Mouse (Mus musculus) frontal cortex, postnatal 36 days (tissue): ENCODE results near the gene Dennd1a.

Experiments used
- DNase-seq, 2 experiments: peaks; one replicate each; pipeline ENCODE4 v3.0.0; 2022; ENCODE audit warnings: low spot score in 2 of 2

The Dennd1a gene

GRCm38 (mm10) chr2:37776016-37776415 lies 511.2 kb downstream of the Dennd1a start, which contains the start of gene Crb2:
Gene Crb2 (plus strand): TSS chr2:37776249.
- no peak for DNase-seq

GRCm38 (mm10) chr2:37774571-37774970 lies 512.6 kb downstream of the Dennd1a start:
- no peak for DNase-seq

GRCm38 (mm10) chr2:37771618-37772285 lies 515.4 kb downstream of the Dennd1a start:
- DNase-seq = peak; percentile 94 to 96

GRCm38 (mm10) chr2:37769793-37770192 lies 517.4 kb downstream of the Dennd1a start:
- DNase-seq = no peak

- peak; percentile 51 to 68 for DNase-seq
Observed at GRCm38 (mm10) chr2:37768903-37769302, 518.3 kb downstream of the Dennd1a start.

GRCm38 (mm10) chr2:37767739-37768138 lies 519.5 kb downstream of the Dennd1a start:
- no peak for DNase-seq

- DNase-seq = peak; percentile 78 to 82
Observed at GRCm38 (mm10) chr2:37767080-37767547, 520.1 kb downstream of the Dennd1a start.

- DNase-seq = no peak
Observed at GRCm38 (mm10) chr2:37766027-37766761, 521.0 kb downstream of the Dennd1a start.

- DNase-seq = peak; percentile 68 to 81
Observed at GRCm38 (mm10) chr2:37765082-37765483, 522.1 kb downstream of the Dennd1a start.

- DNase-seq = no peak
Observed at GRCm38 (mm10) chr2:37764514-37764913, 522.7 kb downstream of the Dennd1a start.

GRCm38 (mm10) chr2:37763638-37764037 lies 523.6 kb downstream of the Dennd1a start:
- no peak for DNase-seq

- DNase-seq = no peak
Observed at GRCm38 (mm10) chr2:37760633-37761032, 526.6 kb downstream of the Dennd1a start.

- no peak for DNase-seq
Observed at GRCm38 (mm10) chr2:37758343-37759015, 528.7 kb downstream of the Dennd1a start.

GRCm38 (mm10) chr2:37757784-37758183 lies 529.4 kb downstream of the Dennd1a start:
- DNase-seq = no peak

- DNase-seq = no peak
Observed at GRCm38 (mm10) chr2:37757016-37757415, 530.2 kb downstream of the Dennd1a start.

- DNase-seq = no peak
Observed at GRCm38 (mm10) chr2:37756220-37756930, 530.8 kb downstream of the Dennd1a start.

- no peak for DNase-seq
Observed at GRCm38 (mm10) chr2:37751114-37751513, 536.1 kb downstream of the Dennd1a start.

- DNase-seq = no peak
Observed at GRCm38 (mm10) chr2:37749323-37749722, 537.9 kb downstream of the Dennd1a start.
